Mouse (Mus musculus) neural tube, embryonic 11.5 days (tissue): ENCODE measurements around the gene Sqstm1. TPM values are rescaled to one million over a fixed set of nuclear protein-coding genes. Genes with fewer than 3 reads are reported as not detected.

Experiments
- ATAC-seq: fragments of 200-750 bp; cut with Nextera tagmentation; 2 replicates; pipeline ENCODE4 v1.8.0; 2017; ENCODE audit warnings: moderate number of reproducible peaks, mild to moderate bottlenecking, moderate TSS enrichment, moderate library complexity; ENCODE audit not compliant: insufficient read depth, low FRiP score, low TSS enrichment
- DNase-seq: peaks from one replicate; pipeline ENCODE4 v3.0.0-alpha.2; 2015; ENCODE audit warnings: low spot score
- H3K27ac ChIP-seq: fragments of 300-500 bp; sonication (generic); 2 replicates; pipeline ENCODE4 v1.5.1; 2014; ENCODE audit warnings: low read depth, mild to moderate bottlenecking, low read length
- H3K27me3 ChIP-seq: fragments of 300-500 bp; sonication (generic); 2 replicates; pipeline ENCODE4 v1.6.1; 2014; ENCODE audit warnings: mild to moderate bottlenecking, low read length, mixed read lengths; ENCODE audit not compliant: control insufficient read depth, insufficient read depth
- H3K36me3 ChIP-seq: fragments of 300-500 bp; sonication (generic); 2 replicates; pipeline ENCODE4 v1.6.1; 2014; ENCODE audit warnings: mild to moderate bottlenecking, low read length, moderate library complexity, mixed read lengths; ENCODE audit not compliant: control insufficient read depth, insufficient read depth
- H3K4me1 ChIP-seq: fragments of 300-500 bp; sonication (generic); 2 replicates; pipeline ENCODE4 v1.6.1; 2014; ENCODE audit warnings: low read length, mixed read lengths; ENCODE audit not compliant: control insufficient read depth, insufficient read depth
- H3K4me2 ChIP-seq: fragments of 300-500 bp; sonication (generic); 2 replicates; pipeline ENCODE4 v1.6.1; 2014; ENCODE audit warnings: low read depth, mild to moderate bottlenecking, moderate library complexity
- H3K4me3 ChIP-seq: fragments of 300-500 bp; sonication (generic); 2 replicates; pipeline ENCODE4 v1.5.1; 2014; ENCODE audit warnings: low read depth, low read length
- H3K9ac ChIP-seq: fragments of 300-500 bp; sonication (generic); 2 replicates; pipeline ENCODE4 v1.6.1; 2014; ENCODE audit warnings: mild to moderate bottlenecking, low read length
- H3K9me3 ChIP-seq: fragments of 300-500 bp; sonication (generic); 2 replicates; pipeline ENCODE4 v1.6.1; 2016; ENCODE audit warnings: low read length; ENCODE audit not compliant: control insufficient read depth
- WGBS: fragments of 180-500 bp; shearing (Covaris S2); extraction: QIAGEN DNeasy Blood & Tissue Kit; methylation state at CpG from one replicate; pipeline ENCODE4 v1.1.7; 2014; 5-methylcytosine and 5-hydroxymethylcytosine counted together
- polyA plus RNA-seq: library from polyadenylated mRNA; unstranded; fragments of >200 nt; fragmentation: Nextera tagmentation; extraction: Ambion mirVana; gene quantifications from 2 replicates; pipeline ENCODE4 v1.2.1, GENCODE M21; 2014

Gene Sqstm1
- polyA plus RNA-seq, 1 experiment from 2014 or later = 210 TPM

- Histone ChIP-seq H3K4me2 (no peak overlapping the region), H3K4me3 (no peak overlapping the region), H3K36me3 (peaks cover 13% of the 10 kb centered on the region), H3K27ac (no peak overlapping the region), H3K9ac (no peak overlapping the region), H3K27me3 (no peaks in the 10 kb centered on the region), H3K4me1 (no peaks in the 10 kb centered on the region), H3K9me3 (no peaks in the 10 kb centered on the region)
- no peak for ATAC-seq
- 78% methylated on average over 4 of the region's 4 CpGs for WGBS
- no peak for DNase-seq
Measured at GRCm38 (mm10) chr11:50159347-50159746, 51.3 kb downstream of the Sqstm1 start.

GRCm38 (mm10) chr11:50158346-50158745 is 52.3 kb downstream of the Sqstm1 start:
- Histone ChIP-seq H3K9me3 (no peaks in the 10 kb centered on the region), H3K27me3 (no peaks in the 10 kb centered on the region), H3K4me3 (no peak overlapping the region), H3K4me1 (no peaks in the 10 kb centered on the region), H3K4me2 (no peak overlapping the region), H3K9ac (no peak overlapping the region), H3K36me3 (peaks cover 13% of the 10 kb centered on the region), H3K27ac (no peak overlapping the region)
- DNase-seq = no peak
- no peak for ATAC-seq
- 94% methylated on average over 7 of the region's 7 CpGs for WGBS

DNA sequence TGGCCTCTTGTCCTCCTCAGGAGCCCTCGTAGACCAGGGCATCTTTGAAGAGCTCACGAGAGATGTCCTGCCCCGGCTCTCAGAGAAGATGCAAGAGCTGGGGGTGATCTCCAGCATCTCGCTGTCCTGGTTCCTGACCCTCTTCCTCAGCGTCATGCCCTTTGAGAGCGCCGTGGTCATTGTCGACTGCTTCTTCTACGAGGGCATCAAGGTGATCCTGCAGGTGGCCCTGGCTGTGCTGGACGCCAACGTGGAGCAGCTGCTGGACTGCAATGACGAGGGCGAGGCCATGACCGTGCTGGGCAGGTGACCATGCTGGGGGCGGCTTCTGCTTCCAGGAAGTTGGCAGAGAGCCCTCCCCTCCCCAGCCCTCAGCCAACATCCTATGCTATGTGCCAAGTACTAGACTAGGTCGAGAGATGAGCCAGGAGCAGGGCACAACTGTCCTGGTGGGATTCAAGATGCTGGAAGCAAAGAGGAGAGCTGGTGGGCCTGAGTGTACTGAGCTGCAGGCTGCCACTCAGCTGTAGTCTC is 53.8 kb downstream of the Sqstm1 start:
- Histone ChIP-seq H3K27me3 (no peaks in the 10 kb centered on the region), H3K27ac (no peak overlapping the region), H3K4me1 (no peaks in the 10 kb centered on the region), H3K9ac (no peak overlapping the region), H3K36me3 (peaks cover 20% of the 10 kb centered on the region), H3K4me3 (no peak overlapping the region), H3K4me2 (no peak overlapping the region), H3K9me3 (no peaks in the 10 kb centered on the region)
- WGBS = 96% methylated on average over 16 of the region's 16 CpGs
- no peak for ATAC-seq
- no peak for DNase-seq

GRCm38 (mm10) chr11:50155785-50156184 is 54.8 kb downstream of the Sqstm1 start:
- H3K9ac ChIP-seq = no peak overlapping the region
- H3K27ac ChIP-seq = no peak overlapping the region
- 88% methylated on average over 2 of the region's 2 CpGs for WGBS
- H3K4me1 ChIP-seq = no peaks in the 10 kb centered on the region
- H3K4me3 ChIP-seq = no peak overlapping the region
- no peak overlapping the region for H3K4me2 ChIP-seq
- no peaks in the 10 kb centered on the region for H3K27me3 ChIP-seq
- no peak for DNase-seq
- peaks cover 24% of the 10 kb centered on the region for H3K36me3 ChIP-seq
- H3K9me3 ChIP-seq = no peaks in the 10 kb centered on the region
- no peak for ATAC-seq

DNA sequence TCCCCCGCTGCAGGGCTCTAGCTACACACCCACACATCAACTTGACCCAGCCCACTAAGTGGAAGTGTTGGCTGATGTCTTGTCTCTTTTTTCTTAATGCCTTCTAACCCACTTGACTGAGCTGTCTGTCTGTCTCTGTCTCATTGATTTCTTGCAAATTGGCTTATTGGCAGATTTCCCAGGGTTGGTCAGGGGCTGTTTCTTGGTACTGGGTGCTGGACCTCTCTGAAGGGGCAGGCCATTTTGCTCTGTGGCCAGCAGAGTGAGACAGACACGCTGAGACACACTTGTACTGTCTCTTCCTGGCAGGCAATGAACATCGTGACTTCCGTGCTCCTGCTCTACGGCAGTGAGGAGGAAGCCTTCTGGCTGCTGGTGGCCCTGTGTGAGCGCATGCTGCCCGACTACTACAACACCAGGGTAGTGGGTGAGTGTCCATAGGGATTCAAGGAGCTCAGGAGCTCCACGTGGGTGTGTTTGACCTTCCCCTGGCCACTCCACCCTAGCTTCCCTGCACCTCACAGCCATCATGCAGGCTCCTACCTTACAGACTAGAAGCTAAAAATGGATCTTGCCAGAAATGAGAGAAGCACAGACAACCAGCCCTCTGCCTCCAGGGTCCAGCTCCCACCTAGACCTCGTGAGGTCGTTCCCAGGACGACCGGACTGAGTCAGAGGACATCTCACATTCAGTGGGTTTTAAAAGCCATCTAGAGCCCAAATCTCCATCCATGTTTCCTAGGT is 55.7 kb downstream of the Sqstm1 start:
- Histone ChIP-seq H3K4me2 (no peak overlapping the region), H3K36me3 (peaks cover 24% of the 10 kb centered on the region), H3K4me3 (no peak overlapping the region), H3K27ac (no peak overlapping the region), H3K9ac (no peak overlapping the region), H3K27me3 (no peaks in the 10 kb centered on the region), H3K9me3 (no peaks in the 10 kb centered on the region), H3K4me1 (no peaks in the 10 kb centered on the region)
- no peak for ATAC-seq
- DNase-seq = no peak
- 89% methylated on average over 12 of the region's 12 CpGs for WGBS

GRCm38 (mm10) chr11:50154166-50154565 is 56.5 kb downstream of the Sqstm1 start:
- no peak overlapping the region for H3K4me3 ChIP-seq
- ATAC-seq = no peak

GRCm38 (mm10) chr11:50151374-50151773 is 59.3 kb downstream of the Sqstm1 start:
- 80% methylated on average over 3 of the region's 3 CpGs for WGBS
- Histone ChIP-seq H3K36me3 (peaks cover 20% of the 10 kb centered on the region), H3K27me3 (no peaks in the 10 kb centered on the region), H3K4me3 (no peak overlapping the region), H3K4me2 (no peak overlapping the region), H3K4me1 (no peaks in the 10 kb centered on the region), H3K9me3 (no peaks in the 10 kb centered on the region), H3K9ac (no peak overlapping the region), H3K27ac (no peak overlapping the region)
- DNase-seq (no peak), ATAC-seq (no peak)

More at GRCm38 (mm10) chr11:50154166-50154565, 56.5 kb downstream of the Sqstm1 start:
- no peaks in the 10 kb centered on the region for H3K9me3 ChIP-seq
- DNase-seq = no peak
- H3K9ac ChIP-seq = no peak overlapping the region
- no peaks in the 10 kb centered on the region for H3K4me1 ChIP-seq
- WGBS = 67% methylated on average over 9 of the region's 9 CpGs
- peaks cover 29% of the 10 kb centered on the region for H3K36me3 ChIP-seq
- H3K27ac ChIP-seq = peak overlapping the region; percentile 27; the same call in 1 of the 2 replicates
- H3K27me3 ChIP-seq = no peaks in the 10 kb centered on the region
- H3K4me2 ChIP-seq = no peak overlapping the region

DNA sequence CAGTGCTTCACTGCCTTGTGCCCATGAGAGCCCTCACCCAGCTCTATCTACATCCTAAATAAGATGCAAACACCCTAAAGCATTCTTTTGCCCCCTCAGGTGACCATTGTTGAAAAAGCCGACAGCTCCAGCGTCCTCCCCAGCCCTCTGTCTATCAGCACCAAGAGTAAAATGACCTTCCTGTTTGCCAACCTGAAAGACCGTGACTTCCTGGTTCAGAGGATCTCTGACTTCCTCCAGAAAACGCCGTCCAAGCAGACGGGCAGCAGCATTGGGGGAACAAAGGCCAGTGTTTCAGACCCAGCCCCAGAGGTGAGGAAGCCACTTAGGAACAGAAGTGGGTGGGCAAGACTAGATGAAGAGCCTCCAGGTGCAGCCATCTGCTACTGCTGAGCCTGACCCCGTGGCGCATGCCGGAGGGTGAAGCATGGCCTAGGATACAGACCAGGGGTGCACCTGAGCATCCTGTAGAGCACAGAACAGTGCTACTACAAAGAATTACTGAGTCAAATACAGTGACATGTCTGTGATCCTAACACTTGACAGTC is 61.0 kb downstream of the Sqstm1 start:
- ATAC-seq (no peak), DNase-seq (no peak)
- 91% methylated on average over 9 of the region's 9 CpGs for WGBS
- H3K9me3 ChIP-seq = no peaks in the 10 kb centered on the region
- no peak overlapping the region for H3K4me3 ChIP-seq
- no peak overlapping the region for H3K4me2 ChIP-seq
- H3K27ac ChIP-seq = no peak overlapping the region
- no peaks in the 10 kb centered on the region for H3K27me3 ChIP-seq
- no peak overlapping the region for H3K9ac ChIP-seq
- H3K36me3 ChIP-seq = peaks cover 20% of the 10 kb centered on the region
- H3K4me1 ChIP-seq = no peaks in the 10 kb centered on the region
